Comparison of ENCODE assay signal across 10 mouse cellular contexts in genomic region chr8:46613377-46613776, GRCm38 (mm10). TPM values are rescaled to one million over a fixed set of nuclear protein-coding genes. Genes with fewer than 3 reads are reported as not detected.
DNase-seq lines count a peak whose midpoint lies in the region; ATAC-seq and TF ChIP-seq lines count a peak whose summit lies in the region.
"Had no signal": no experiment of that assay in that cellular context is flagged by ENCODE, and none has a peak within 500 bp of the region (broad histone marks: within the 10 kb centered on the region; RNA-seq: fewer than 3 reads in every experiment).

No protein-coding gene starts in this region.

- H3K4me1 ChIP-seq in lung, postnatal 0 days (ENCODE audit: insufficient read depth, low read depth, low read length): no peaks in the 10 kb centered on the region
- H3K4me1 ChIP-seq in heart, embryonic 16.5 days (ENCODE audit: control insufficient read depth, insufficient read depth, low read length): peaks cover 13% of the 10 kb centered on the region
- no peaks in the 10 kb centered on the region for H3K4me1 ChIP-seq in forebrain, embryonic 11.5 days (replicated peaks; ENCODE audit: control insufficient read depth, insufficient read depth, low read length)

- TF ChIP-seq CTCF in gastrocnemius, adult 2 months (IDR thresholded peaks at IDR 0.05): no peak
- no peak for TF ChIP-seq CTCF in lung, postnatal 0 days (IDR thresholded peaks at IDR 0.05)

- WGBS in lung, postnatal 0 days: 42% methylated on average over 4 of the region's 4 CpGs
- WGBS in heart, embryonic 16.5 days: 62% methylated on average over 4 of the region's 4 CpGs
- 73% methylated on average over 4 of the region's 4 CpGs for WGBS in forebrain, embryonic 11.5 days

- no peaks in the 10 kb centered on the region for H3K9me3 ChIP-seq in lung, postnatal 0 days (ENCODE audit: low read length)
- H3K9me3 ChIP-seq in heart, embryonic 16.5 days (replicated peaks; ENCODE audit: control insufficient read depth, low read length): no peaks in the 10 kb centered on the region
- no peaks in the 10 kb centered on the region for H3K9me3 ChIP-seq in forebrain, embryonic 11.5 days (ENCODE audit: control insufficient read depth, low read length)
- H3K9me3 ChIP-seq: midbrain, embryonic 13.5 days had no signal

- H3K9ac ChIP-seq in lung, postnatal 0 days (replicated peaks; ENCODE audit: low read depth): no peak overlapping the region
- H3K9ac ChIP-seq in heart, embryonic 16.5 days (ENCODE audit: low read length): no peak overlapping the region
- H3K9ac ChIP-seq in forebrain, embryonic 11.5 days (ENCODE audit: low read length): no peak overlapping the region
- H3K9ac ChIP-seq: midbrain, embryonic 13.5 days had no signal

- peak overlapping the region; percentile 52 for H3K4me3 ChIP-seq in gastrocnemius, adult 2 months
- no peak overlapping the region for H3K4me3 ChIP-seq in lung, postnatal 0 days (ENCODE audit: low read depth, low read length)
- H3K4me3 ChIP-seq in heart, embryonic 16.5 days (ENCODE audit: low read length): no peak overlapping the region
- no peak overlapping the region for H3K4me3 ChIP-seq in forebrain, embryonic 11.5 days (ENCODE audit: low read depth, low read length)
- H3K4me3 ChIP-seq: midbrain, embryonic 13.5 days had no signal

- no peak overlapping the region for H3K4me2 ChIP-seq in lung, postnatal 0 days (replicated peaks; ENCODE audit: low read depth, low read length)
- no peak overlapping the region for H3K4me2 ChIP-seq in heart, embryonic 16.5 days (ENCODE audit: low read depth, low read length)
- no peak overlapping the region for H3K4me2 ChIP-seq in forebrain, embryonic 11.5 days (ENCODE audit: low read depth, low read length, severe bottlenecking)
- H3K4me2 ChIP-seq: midbrain, embryonic 13.5 days had no signal

- peak; percentile 49 for DNase-seq in gastrocnemius, adult 2 months
- DNase-seq in gastrocnemius, adult 8-10 months (ENCODE audit: low spot score in 2 of 2): no peak
- DNase-seq in lung, postnatal 0 days (ENCODE audit: low spot score): peak; percentile 77
- no peak for DNase-seq in lung, adult 18-20 months
- DNase-seq in skeletal muscle tissue, adult 2 months (ENCODE audit: low read depth, low spot score): peak; percentile 48
- DNase-seq in liver: no peak
- no peak for DNase-seq in forebrain, embryonic 11.5 days (ENCODE audit: low spot score)

- intact Hi-C loops in gastrocnemius, adult 2 months (cut with DNase I): no loop called here

- ATAC-seq in lung, postnatal 0 days: peak; percentile 9
- ATAC-seq in heart, embryonic 16.5 days (replicated peaks; ENCODE audit: extremely low read depth, insufficient read depth, low FRiP score): no peak
- ATAC-seq in forebrain, embryonic 11.5 days (replicated peaks; ENCODE audit: low FRiP score): no peak
- ATAC-seq: forebrain, embryonic 16.5 days; midbrain, embryonic 13.5 days had no signal

- H3K27me3 ChIP-seq in lung, postnatal 0 days (replicated peaks; ENCODE audit: insufficient read depth, low read length): no peaks in the 10 kb centered on the region
- H3K27me3 ChIP-seq in heart, embryonic 16.5 days (ENCODE audit: control insufficient read depth, insufficient read depth, low read length): no peaks in the 10 kb centered on the region
- H3K27me3 ChIP-seq in forebrain, embryonic 11.5 days (ENCODE audit: control insufficient read depth, insufficient read depth, low read length): no peaks in the 10 kb centered on the region
- H3K27me3 ChIP-seq: midbrain, embryonic 13.5 days had no signal

- no peak for TF ChIP-seq EP300 in lung, postnatal 0 days (IDR thresholded peaks at IDR 0.05)

- peak overlapping the region; percentile 79 for H3K27ac ChIP-seq in gastrocnemius, adult 2 months
- no peak overlapping the region for H3K27ac ChIP-seq in lung, postnatal 0 days (ENCODE audit: low read length)
- H3K27ac ChIP-seq in heart, embryonic 16.5 days (ENCODE audit: low read length): 0 out of 2 replicates have a peak overlapping the region, but pooled peaks have one; percentile 48
- no peak overlapping the region for H3K27ac ChIP-seq in forebrain, embryonic 11.5 days (ENCODE audit: low read depth, low read length)
- H3K27ac ChIP-seq: midbrain, embryonic 13.5 days had no signal

- H3K36me3 ChIP-seq in lung, postnatal 0 days (ENCODE audit: insufficient read depth, low read length): peaks cover 4% of the 10 kb centered on the region; the same call in 1 of the 2 replicates
- peaks cover 4% of the 10 kb centered on the region for H3K36me3 ChIP-seq in heart, embryonic 16.5 days (ENCODE audit: control insufficient read depth, insufficient read depth)
- H3K36me3 ChIP-seq in forebrain, embryonic 11.5 days (ENCODE audit: control insufficient read depth, insufficient read depth, low read length): no peaks in the 10 kb centered on the region
- H3K36me3 ChIP-seq: midbrain, embryonic 13.5 days had no signal

RNA-seq across cellular contexts. Expression of gene Primpol, which starts 3.6 kb away (rescaled TPM):
- 1 to 10 TPM; 1.4 to 2.1 TPM for total RNA-seq in gastrocnemius, adult 2 months (2021)
- 1 to 10 TPM; 1.0 to 2.6 (median 1.6) TPM for total RNA-seq in gastrocnemius, adult 8-10 months (2022)
- 3.7 and 4.8 TPM in 2 replicates for polyA plus RNA-seq in lung, postnatal 0 days (2015; fragmentation: Nextera tagmentation; extraction: Ambion mirVana)
- polyA plus RNA-seq in heart, embryonic 16.5 days (2015; fragmentation: Nextera tagmentation; extraction: Ambion mirVana): 9.0 and 9.5 TPM in 2 replicates
- 7.9 and 14.9 TPM in 2 replicates for polyA plus RNA-seq in forebrain, embryonic 11.5 days (2014; fragmentation: Nextera tagmentation; extraction: Ambion mirVana)

RNA-seq across cellular contexts. Expression of gene Casp3, which starts 3.7 kb away (rescaled TPM):
- total RNA-seq in gastrocnemius, adult 2 months (2021): 1 to 10 TPM; 1.3 to 1.8 TPM
- total RNA-seq in gastrocnemius, adult 8-10 months (2022): 1 to 10 TPM in 2 of 4 experiments, under 1 TPM in 2; 0.77 to 2.1 (median 1.4) TPM
- polyA plus RNA-seq in lung, postnatal 0 days (2015; fragmentation: Nextera tagmentation; extraction: Ambion mirVana): 27.4 and 27.6 TPM in 2 replicates
- polyA plus RNA-seq in heart, embryonic 16.5 days (2015; fragmentation: Nextera tagmentation; extraction: Ambion mirVana): 53.6 and 63.5 TPM in 2 replicates
- polyA plus RNA-seq in forebrain, embryonic 11.5 days (2014; fragmentation: Nextera tagmentation; extraction: Ambion mirVana): 136 and 144 TPM in 2 replicates

Comparison
In these comparisons a context has a peak if more than half of its experiments do, and no peak if none do; other contexts are left out.
1. DNase-seq: peak in gastrocnemius, adult 2 months (single experiment), lung, postnatal 0 days (single experiment) and skeletal muscle tissue, adult 2 months (single experiment); none in gastrocnemius, adult 8-10 months (0 of 2), lung, adult 18-20 months (0 of 2), liver (single experiment) and forebrain, embryonic 11.5 days (single experiment).
2. H3K27ac ChIP-seq: peak in gastrocnemius, adult 2 months (single experiment) and heart, embryonic 16.5 days (single experiment); none in lung, postnatal 0 days (single experiment) and forebrain, embryonic 11.5 days (single experiment).